Comparison of ENCODE assay signal across 9 mouse cellular contexts in the genomic region with DNA sequence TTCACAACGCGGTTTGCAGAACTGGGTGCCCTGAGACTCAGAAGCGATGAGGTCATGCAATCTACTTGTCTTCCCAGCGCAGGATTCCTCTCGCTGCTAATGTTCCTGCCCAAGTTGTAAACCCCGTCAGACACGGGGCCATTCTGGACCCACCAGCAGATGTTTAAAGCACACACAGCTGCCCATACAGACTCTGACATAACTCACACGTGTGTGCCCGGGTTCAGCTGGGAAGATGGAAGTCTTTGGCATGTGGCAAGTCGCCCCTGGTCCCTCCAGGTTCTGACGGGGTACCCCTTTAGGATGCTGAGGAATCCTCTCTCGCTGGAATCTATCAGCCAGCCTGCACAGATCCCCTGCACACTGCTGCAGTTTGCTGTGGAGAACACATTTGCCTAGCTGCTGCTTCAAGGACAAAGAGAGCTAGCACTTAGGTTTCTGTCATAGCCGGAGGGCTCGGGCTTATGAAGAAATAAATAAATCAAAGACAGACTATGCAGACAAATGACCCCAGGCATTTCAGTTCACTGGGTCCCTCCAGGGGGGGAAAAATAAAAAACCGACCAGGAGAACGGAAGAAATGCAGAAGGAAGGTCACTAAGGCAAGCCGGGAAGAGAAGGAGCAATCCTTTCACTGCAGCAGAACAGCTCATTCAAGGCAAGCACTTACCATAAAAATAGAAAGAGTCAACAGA.
A peak's percentile ranks its signal among the peaks of the same experiment; 100 is the strongest.
DNase-seq lines count a peak whose midpoint lies in the region; ATAC-seq and TF ChIP-seq lines count a peak whose summit lies in the region.
"Had no signal": no experiment of that assay in that cellular context is flagged by ENCODE, and none has a peak within 500 bp of the region (broad histone marks: within the 10 kb centered on the region; RNA-seq: fewer than 3 reads in every experiment).

No protein-coding gene starts in this region.

- peak overlapping the region; percentile 54 for H3K9ac ChIP-seq in embryonic facial prominence, embryonic 11.5 days (replicated peaks; ENCODE audit: low read length)
- H3K9ac ChIP-seq in intestine, embryonic 14.5 days (ENCODE audit: low read length), result peak overlapping the region; percentile 32; the same call in 1 of the 2 replicates
- H3K9ac ChIP-seq: liver, embryonic 15.5 days had no signal

- H3K4me2 ChIP-seq in embryonic facial prominence, embryonic 11.5 days (ENCODE audit: low read depth, low read length), result peak overlapping the region; percentile 71
- H3K4me2 ChIP-seq in intestine, embryonic 14.5 days (ENCODE audit: low read length), result peak overlapping the region; percentile 58
- H3K4me2 ChIP-seq: liver, embryonic 15.5 days had no signal

- 2% methylated on average over 17 of the region's 17 CpGs for WGBS in embryonic facial prominence, embryonic 11.5 days
- WGBS in intestine, embryonic 14.5 days, result 4% methylated on average over 17 of the region's 17 CpGs
- WGBS in midbrain, embryonic 10.5 days, result 2% methylated on average over 17 of the region's 17 CpGs

- peak; percentile 3 to 15 for DNase-seq in kidney, postnatal 4 days
- no peak for DNase-seq in kidney, adult 9 months
- DNase-seq in embryonic facial prominence, embryonic 11.5 days (ENCODE audit: low spot score), result peak; percentile 50
- peak; percentile 60 for DNase-seq in intestine, embryonic 14.5 days (ENCODE audit: low spot score)
- DNase-seq in midbrain, embryonic 10.5 days (ENCODE audit: low spot score), result peak; percentile 57
- DNase-seq in thymus, postnatal 0 days (ENCODE audit: low spot score), result no peak
- no peak for DNase-seq in adrenal gland, postnatal 36 days

- H3K9me3 ChIP-seq in embryonic facial prominence, embryonic 11.5 days (replicated peaks; ENCODE audit: control insufficient read depth, low read length), result no peaks in the 10 kb centered on the region
- H3K9me3 ChIP-seq in intestine, embryonic 14.5 days (ENCODE audit: control insufficient read depth, low read length), result no peaks in the 10 kb centered on the region
- H3K9me3 ChIP-seq in midbrain, embryonic 10.5 days (replicated peaks), result no peaks in the 10 kb centered on the region
- H3K9me3 ChIP-seq: liver, embryonic 15.5 days had no signal

- 0 out of 2 replicates have a peak, but pooled peaks have one; percentile 20 for TF ChIP-seq POLR2A in testis, adult 2 months (IDR thresholded peaks at IDR 0.05; ENCODE audit: control insufficient read depth, low read depth, low read length)

- peak overlapping the region; percentile 34 for H3K4me3 ChIP-seq in embryonic facial prominence, embryonic 11.5 days (ENCODE audit: low read depth, low read length)
- peak overlapping the region; percentile 31 for H3K4me3 ChIP-seq in intestine, embryonic 14.5 days (ENCODE audit: low read depth, low read length)
- peak overlapping the region; percentile 64 for H3K4me3 ChIP-seq in midbrain, embryonic 10.5 days
- peak overlapping the region; percentile 22 for H3K4me3 ChIP-seq in testis, adult 2 months (ENCODE audit: control insufficient read depth, low read depth, low read length)
- H3K4me3 ChIP-seq: liver, embryonic 15.5 days had no signal

- TF ChIP-seq CTCF in testis, adult 2 months (IDR thresholded peaks at IDR 0.05; ENCODE audit: control insufficient read depth, insufficient read depth, insufficient replicate concordance, low read depth, low read length), result no peak

- no peaks in the 10 kb centered on the region for H3K36me3 ChIP-seq in embryonic facial prominence, embryonic 11.5 days (replicated peaks; ENCODE audit: control insufficient read depth, insufficient read depth, low read depth, low read length)
- H3K36me3 ChIP-seq in intestine, embryonic 14.5 days (ENCODE audit: control insufficient read depth, insufficient read depth, low read length), result no peaks in the 10 kb centered on the region
- H3K36me3 ChIP-seq in midbrain, embryonic 10.5 days, result no peaks in the 10 kb centered on the region
- H3K36me3 ChIP-seq in testis, adult 2 months (ENCODE audit: control insufficient read depth, insufficient read depth, low read length), result no peaks in the 10 kb centered on the region
- H3K36me3 ChIP-seq: liver, embryonic 15.5 days had no signal

- no peaks in the 10 kb centered on the region for H3K27me3 ChIP-seq in embryonic facial prominence, embryonic 11.5 days (ENCODE audit: control insufficient read depth, insufficient read depth, low read length)
- H3K27me3 ChIP-seq in intestine, embryonic 14.5 days (replicated peaks; ENCODE audit: control insufficient read depth, insufficient read depth, low read length), result no peaks in the 10 kb centered on the region
- H3K27me3 ChIP-seq in midbrain, embryonic 10.5 days (ENCODE audit: low read depth, poor library complexity, severe bottlenecking), result peaks cover 22% of the 10 kb centered on the region
- H3K27me3 ChIP-seq in testis, adult 2 months (ENCODE audit: control insufficient read depth, insufficient read depth, low read length), result no peaks in the 10 kb centered on the region

- peak; percentile 79; the same call in 1 of the 2 replicates for ATAC-seq in embryonic facial prominence, embryonic 11.5 days (replicated peaks; ENCODE audit: insufficient number of reproducible peaks, low FRiP score, low TSS enrichment, low read depth)
- ATAC-seq in intestine, embryonic 14.5 days (replicated peaks; ENCODE audit: low FRiP score, low TSS enrichment, low read depth), result peak; percentile 43; the same call in 1 of the 2 replicates

- H3K4me1 ChIP-seq in embryonic facial prominence, embryonic 11.5 days (ENCODE audit: control insufficient read depth, insufficient read depth, low read length), result peaks cover 2% of the 10 kb centered on the region; the same call in 1 of the 2 replicates
- H3K4me1 ChIP-seq in intestine, embryonic 14.5 days (replicated peaks; ENCODE audit: control insufficient read depth, insufficient read depth, low read length), result peaks cover 5% of the 10 kb centered on the region; the same call in 1 of the 2 replicates
- H3K4me1 ChIP-seq in midbrain, embryonic 10.5 days, result peaks cover 28% of the 10 kb centered on the region
- peaks cover 7% of the 10 kb centered on the region for H3K4me1 ChIP-seq in testis, adult 2 months (ENCODE audit: control insufficient read depth, insufficient read depth, low read length)
- H3K4me1 ChIP-seq: liver, embryonic 15.5 days had no signal

- peak overlapping the region; percentile 35; the same call in 1 of the 2 replicates for H3K27ac ChIP-seq in embryonic facial prominence, embryonic 11.5 days (replicated peaks; ENCODE audit: low read depth, low read length)
- no peak overlapping the region for H3K27ac ChIP-seq in intestine, embryonic 14.5 days (ENCODE audit: low read depth)
- H3K27ac ChIP-seq in midbrain, embryonic 10.5 days (replicated peaks), result peak overlapping the region; percentile 79
- H3K27ac ChIP-seq in testis, adult 2 months (ENCODE audit: control insufficient read depth, insufficient read depth, low read depth, low read length), result peak overlapping the region; percentile 39
- H3K27ac ChIP-seq: liver, embryonic 15.5 days had no signal

Comparison
In these comparisons a context has a peak if more than half of its experiments do, and no peak if none do; other contexts are left out.
1. DNase-seq: peak in kidney, postnatal 4 days (2 of 2), embryonic facial prominence, embryonic 11.5 days (single experiment), intestine, embryonic 14.5 days (single experiment) and midbrain, embryonic 10.5 days (single experiment); none in kidney, adult 9 months (single experiment), thymus, postnatal 0 days (single experiment) and adrenal gland, postnatal 36 days (0 of 2).
2. Peak in every context shown above with its lines, with median percentiles within 50 percentile points of each other: H3K4me3 ChIP-seq.